Mouse (Mus musculus): ENCODE results near the gene Gm49405. TPM values are rescaled to one million over a fixed set of nuclear protein-coding genes. Genes with fewer than 3 reads are reported as not detected.
"Not testable (repeated sequence)": the region's sequence is repeated elsewhere in the genome, so short reads cannot be mapped to it uniquely, and the experiment has no call there.

Gm49405 gene
- total RNA-seq, 4 experiments from 2014 or later: 0.69 to 1.6 (median 0.81) TPM

DNA sequence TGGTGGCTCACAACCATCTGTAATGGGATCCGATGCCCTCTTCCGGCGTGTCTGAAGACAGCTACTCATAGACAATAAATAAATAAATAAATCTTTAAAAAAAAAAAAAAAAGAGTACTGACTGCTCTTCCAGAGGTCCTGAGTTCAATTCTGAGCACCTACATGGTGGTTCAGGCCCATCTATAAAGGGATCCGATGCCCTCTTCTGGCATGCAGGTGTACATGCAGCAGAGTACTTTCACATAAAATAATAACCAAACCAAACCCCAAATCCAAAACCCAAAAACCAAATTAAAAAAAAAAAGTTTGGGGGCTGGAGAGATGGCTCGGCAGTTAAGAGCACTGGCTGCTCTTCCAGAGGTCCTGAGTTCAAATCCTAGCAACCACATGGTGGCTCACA is 48.6 kb downstream of the Gm49405 start:
- not testable (repeated sequence) for DNase-seq (ENCODE audit: low spot score)

DNA sequence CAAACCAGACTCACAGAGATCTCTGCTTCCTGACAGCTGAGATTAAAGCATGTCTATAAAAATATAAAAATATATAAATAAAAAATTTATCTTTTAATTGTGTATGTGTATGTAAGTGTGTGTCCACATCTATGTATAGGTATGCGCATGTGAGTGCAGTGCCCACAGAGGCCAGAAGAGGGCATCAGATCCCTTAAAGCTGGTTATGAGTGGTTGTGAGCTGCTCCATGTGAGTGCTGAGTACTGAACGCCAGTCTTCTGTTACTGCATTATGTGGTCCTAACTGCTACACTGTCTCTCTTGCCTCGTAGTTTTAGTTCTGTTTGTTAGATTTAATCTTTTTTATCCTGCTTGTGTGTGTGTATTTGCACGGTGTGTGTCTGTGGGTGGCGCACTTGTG is 50.6 kb downstream of the Gm49405 start:
- DNase-seq (ENCODE audit: low spot score): no peak

DNA sequence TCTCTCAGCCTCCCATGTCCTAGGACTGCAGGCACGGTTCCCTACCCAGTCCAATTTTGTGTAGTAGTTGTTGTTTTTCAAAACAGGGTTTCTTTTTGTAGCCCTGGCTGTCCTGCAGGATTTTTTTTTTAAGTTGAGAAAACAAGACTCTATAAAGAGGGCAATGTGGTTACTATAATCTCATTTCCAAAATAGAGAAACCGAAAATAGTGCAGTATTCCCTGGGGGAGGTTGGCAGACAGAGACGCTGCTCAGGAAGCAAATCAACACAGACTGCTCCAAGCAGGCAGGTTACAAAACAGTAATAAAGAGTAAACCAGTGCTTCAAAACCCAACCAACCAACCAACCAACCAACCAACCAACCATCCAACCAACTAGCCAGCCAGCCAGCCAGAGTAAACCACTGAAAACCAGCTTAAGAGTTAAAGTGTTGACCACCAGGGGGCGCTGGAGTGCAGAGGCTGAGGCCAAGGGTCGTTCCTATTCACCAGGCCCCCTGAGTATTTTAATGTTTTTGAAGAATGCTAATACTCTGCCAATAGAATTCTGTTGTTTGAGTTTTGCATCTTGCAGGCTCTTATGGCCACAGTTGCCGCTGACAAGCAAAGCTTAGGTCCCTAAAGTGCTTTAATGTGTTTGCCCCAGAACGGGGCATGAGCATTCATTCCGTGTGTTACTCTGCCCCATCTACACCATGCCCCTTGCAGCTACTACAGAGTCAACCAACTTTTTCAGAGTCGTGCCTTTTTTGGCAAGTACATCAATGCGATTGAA is 51.5 kb downstream of the Gm49405 start:
- DNase-seq (ENCODE audit: low spot score): peak; percentile 53

DNA sequence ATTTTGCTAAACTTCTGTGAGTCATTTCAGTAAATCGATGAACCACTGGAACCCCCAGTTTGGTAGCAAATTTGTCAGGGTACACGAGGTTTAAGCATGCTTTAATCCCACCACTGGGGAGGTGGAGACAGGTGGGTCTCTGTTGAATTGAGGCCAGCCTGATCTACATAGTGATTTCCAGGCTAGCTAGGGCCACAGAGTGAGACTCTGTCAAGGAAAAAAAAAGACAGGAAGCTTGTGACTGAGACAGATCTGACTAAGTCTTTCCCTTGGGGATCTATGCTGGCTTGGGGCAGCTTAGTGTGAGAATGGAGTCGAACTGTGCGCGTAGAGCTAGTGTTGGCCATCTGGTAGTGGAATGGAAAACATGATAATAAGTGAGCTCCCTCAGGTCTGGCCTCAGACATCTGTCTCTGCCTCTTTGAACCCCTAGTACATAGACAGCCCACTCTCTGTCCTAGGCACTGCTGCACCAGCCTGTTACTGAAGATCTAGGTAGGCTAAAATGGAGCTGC is 52.1 kb downstream of the Gm49405 start:
- no peak for DNase-seq (ENCODE audit: low spot score)

- no peak for DNase-seq (ENCODE audit: low spot score)
These were observed 54.2 kb downstream of the Gm49405 start for GRCm38 (mm10) chr19:4054613-4055012.

Other genes with a start within 250 kb of the Gm49405 start
- 10 to 100 TPM; 23.7 to 29.4 (median 28.2) TPM for gene Kmt5b, start 233.2 kb upstream of the Gm49405 start, total RNA-seq (2022)
- 10 to 100 TPM in 1 of 4 experiments, 1 to 10 TPM in 3; 8.3 to 10.4 (median 8.7) TPM for gene Chka, start 148.9 kb upstream of the Gm49405 start, total RNA-seq (2022)
- gene Tcirg1, start 93.5 kb upstream of the Gm49405 start, total RNA-seq (2022): 10 to 100 TPM in 2 of 4 experiments, 1 to 10 TPM in 2; 8.5 to 13.9 (median 9.3) TPM
- 100 to 1,000 TPM; 481 to 543 (median 507) TPM for gene Ndufs8, start 87.9 kb upstream of the Gm49405 start, total RNA-seq (2022)
- 1 to 10 TPM in 3 of 4 experiments, under 1 TPM in 1; 0.76 to 2.2 (median 1.6) TPM for gene Aldh3b1, start 70.8 kb upstream of the Gm49405 start, total RNA-seq (2022)
- gene Unc93b1, start 65.4 kb upstream of the Gm49405 start, total RNA-seq (2022): 10 to 100 TPM; 11.1 to 19.2 (median 13.7) TPM
- gene Aldh3b3, start 42.0 kb upstream of the Gm49405 start, total RNA-seq (2022): 1 to 10 TPM in 1 of 4 experiments, under 1 TPM in 3; 0.35 to 1.2 (median 0.55) TPM
- under 1 TPM in 2 of 4 experiments, not detected in 2; 0.19 to 0.23 TPM for gene Aldh3b2, start 28.3 kb upstream of the Gm49405 start, total RNA-seq (2022)
- 10 to 100 TPM; 24.2 to 32.4 (median 28.4) TPM for gene Acy3, start 14.1 kb upstream of the Gm49405 start, total RNA-seq (2022)
- not detected for gene Tbx10, start 7.9 kb upstream of the Gm49405 start, total RNA-seq (2022)
- 100 to 1,000 TPM; 134 to 165 (median 153) TPM for gene Nudt8, start within 50 bp of the Gm49405 start, total RNA-seq (2022)
- 100 to 1,000 TPM; 255 to 281 (median 261) TPM for gene Doc2g, start 2.7 kb downstream of the Gm49405 start, total RNA-seq (2022)
- 1,000 to 10,000 TPM; 1,087 to 1,207 (median 1,176) TPM for gene Ndufv1, start 12.2 kb downstream of the Gm49405 start, total RNA-seq (2022)
- gene Gstp1, start 37.4 kb downstream of the Gm49405 start, total RNA-seq (2022): 100 to 1,000 TPM; 355 to 468 (median 390) TPM
- gene Gstp2, start 45.4 kb downstream of the Gm49405 start, total RNA-seq (2022): 100 to 1,000 TPM; 131 to 147 (median 142) TPM
- gene Gstp3, start 58.9 kb downstream of the Gm49405 start, total RNA-seq (2022): not detected
- not detected for gene Cabp2, start 81.0 kb downstream of the Gm49405 start, total RNA-seq (2022)
- gene Cdk2ap2, start 96.6 kb downstream of the Gm49405 start, total RNA-seq (2022): 10 to 100 TPM; 33.6 to 43.4 (median 39.5) TPM
- 10 to 100 TPM; 17.0 to 22.1 (median 18.3) TPM for gene Pitpnm1, start 99.4 kb downstream of the Gm49405 start, total RNA-seq (2022)
- gene Aip, start 125.2 kb downstream of the Gm49405 start, total RNA-seq (2022): 10 to 100 TPM; 65.9 to 79.6 (median 70.7) TPM
- not detected for gene Gpr152, start 139.2 kb downstream of the Gm49405 start, total RNA-seq (2022)
- gene Cabp4, start 143.4 kb downstream of the Gm49405 start, total RNA-seq (2022): not detected
- gene Coro1b, start 148.0 kb downstream of the Gm49405 start, total RNA-seq (2022): 10 to 100 TPM; 34.9 to 55.9 (median 42.8) TPM
- 1 to 10 TPM in 3 of 4 experiments, under 1 TPM in 1; 0.73 to 2.4 (median 1.3) TPM for gene Ptprcap, start 153.0 kb downstream of the Gm49405 start, total RNA-seq (2022)
- 10 to 100 TPM; 15.6 to 17.9 (median 17.0) TPM for gene Rps6kb2, start 162.7 kb downstream of the Gm49405 start, total RNA-seq (2022)
- gene Carns1, start 174.9 kb downstream of the Gm49405 start, total RNA-seq (2022): 10 to 100 TPM; 28.3 to 37.5 (median 30.5) TPM
- 10 to 100 TPM in 2 of 4 experiments, 1 to 10 TPM in 2; 8.6 to 19.6 (median 12.4) TPM for gene Tbc1d10c, start 190.7 kb downstream of the Gm49405 start, total RNA-seq (2022)
- gene Ppp1ca, start 191.4 kb downstream of the Gm49405 start, total RNA-seq (2022): 100 to 1,000 TPM; 261 to 310 (median 281) TPM
- 1 to 10 TPM; 5.3 to 6.2 (median 5.6) TPM for gene Rad9a, start 201.0 kb downstream of the Gm49405 start, total RNA-seq (2022)
- gene Clcf1, start 213.6 kb downstream of the Gm49405 start, total RNA-seq (2022): 1 to 10 TPM in 2 of 4 experiments, under 1 TPM in 2; 0.57 to 1.6 (median 1.0) TPM
- gene AC109138.7, start 213.7 kb downstream of the Gm49405 start, total RNA-seq (2022): under 1 TPM in 1 of 4 experiments, not detected in 3; 0.87 TPM
- gene Pold4, start 231.3 kb downstream of the Gm49405 start, total RNA-seq (2022): 10 to 100 TPM; 11.9 to 17.5 (median 14.3) TPM

Data from heart, adult 8-10 months (tissue).